Mouse (Mus musculus): ENCODE results near the gene Chd9.

Chd9 gene

DNA sequence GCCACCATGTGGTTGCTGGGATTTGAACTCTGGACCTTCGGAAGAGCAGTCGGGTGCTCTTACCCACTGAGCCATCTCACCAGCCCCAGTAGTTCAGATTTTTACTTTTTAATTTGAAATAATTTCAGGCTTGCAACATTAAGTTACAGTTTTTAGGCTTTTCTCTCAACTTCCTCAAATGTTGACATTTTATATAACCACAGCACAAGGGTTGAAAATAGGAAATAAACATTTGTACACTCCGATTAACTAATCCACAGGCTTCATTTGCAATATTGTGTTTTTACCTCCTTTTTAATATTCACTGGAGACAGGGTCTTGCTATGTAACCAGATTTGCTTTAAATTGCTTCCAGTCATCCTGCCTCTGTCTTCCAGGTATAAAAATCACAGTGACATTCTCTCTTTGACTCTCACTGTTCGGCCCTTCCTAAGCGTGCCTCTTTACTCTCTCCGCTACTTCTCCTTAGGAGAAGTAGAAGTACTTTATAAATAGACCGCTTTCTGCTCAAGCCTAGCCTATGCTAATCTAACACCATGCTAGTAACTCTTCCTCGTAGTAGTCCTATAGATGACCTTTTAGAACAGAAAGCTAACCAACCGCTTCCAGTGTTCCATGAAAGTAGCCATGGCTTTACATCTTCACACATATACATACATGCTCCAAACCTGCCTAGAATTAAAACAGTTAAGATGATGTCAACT is 137.5 kb downstream of the Chd9 start:
- in situ Hi-C loops (cut with MboI) = no loop called here

- in situ Hi-C loops (cut with MboI) = no loop called here
Measured at GRCm38 (mm10) chr8:90968307-90968706, 140.2 kb downstream of the Chd9 start.

- in situ Hi-C loops (cut with MboI) = no loop called here
Measured at GRCm38 (mm10) chr8:90976960-90977371, 148.8 kb downstream of the Chd9 start.

DNA sequence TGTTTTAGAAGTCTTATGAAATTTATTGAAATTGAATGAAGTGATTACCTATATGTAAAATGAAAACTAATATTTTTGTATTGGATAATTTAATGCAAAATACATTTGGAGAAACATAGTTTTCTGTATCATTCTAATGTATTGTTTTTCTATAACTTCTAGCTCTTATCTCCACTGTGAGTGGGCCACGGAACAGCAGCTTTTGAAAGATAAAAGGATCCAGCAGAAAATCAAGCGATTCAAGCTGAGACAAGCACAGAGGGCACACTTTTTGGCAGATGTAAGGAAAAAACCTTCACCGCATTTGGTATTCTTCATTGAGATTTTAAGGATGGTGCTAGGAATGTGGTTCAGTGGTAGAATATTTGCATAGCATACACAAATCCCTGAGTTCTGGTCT is 150.6 kb downstream of the Chd9 start:
- in situ Hi-C loops (cut with MboI) = no loop called here

GRCm38 (mm10) chr8:90979295-90979694 is 151.1 kb downstream of the Chd9 start:
- in situ Hi-C loops (cut with MboI) = no loop called here

- in situ Hi-C loops (cut with MboI) = no loop called here
Measured at GRCm38 (mm10) chr8:90982087-90982486, 153.9 kb downstream of the Chd9 start.

DNA sequence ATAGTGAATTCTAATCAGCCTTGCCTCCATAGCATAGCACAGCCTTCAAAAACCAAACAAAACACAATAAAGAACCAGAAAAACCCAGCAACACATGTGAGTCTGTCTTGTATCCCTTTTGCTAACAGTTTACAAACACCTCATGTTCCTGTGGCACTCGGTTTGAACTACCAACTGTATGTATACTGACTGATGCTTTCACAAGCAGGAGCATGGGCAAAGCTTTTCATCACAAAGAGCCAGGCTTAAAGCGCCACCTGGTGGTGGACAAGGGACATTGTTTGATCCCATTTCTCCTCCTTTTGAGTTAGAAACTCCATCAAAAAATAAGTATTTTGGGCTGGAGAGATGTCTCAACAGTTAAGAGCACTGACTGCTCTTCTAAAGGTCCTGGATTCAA is 191.6 kb downstream of the Chd9 start:
- in situ Hi-C loops (cut with MboI) = no loop called here

- in situ Hi-C loops (cut with MboI) = no loop called here
Measured at GRCm38 (mm10) chr8:91034417-91034816, 206.3 kb downstream of the Chd9 start.

DNA sequence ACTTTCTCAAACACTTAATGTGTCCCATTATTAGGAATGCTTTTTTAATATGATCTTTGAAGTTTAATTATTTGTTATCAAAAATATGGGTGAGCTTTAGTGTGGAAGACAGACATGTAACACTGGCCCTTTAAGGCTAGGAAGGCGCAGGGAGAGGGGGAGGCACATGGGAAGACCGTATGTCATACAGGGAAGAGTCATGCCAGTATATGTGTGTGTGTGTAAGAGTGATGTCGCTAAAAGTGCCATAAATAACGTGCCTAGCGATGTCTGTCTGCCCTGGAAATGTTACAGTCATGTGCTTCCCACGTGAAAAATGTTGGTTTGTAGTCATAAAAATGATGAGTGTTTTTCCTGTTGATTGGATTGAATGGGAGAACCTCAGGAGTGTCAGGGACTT is 208.8 kb downstream of the Chd9 start:
- in situ Hi-C loops (cut with MboI) = no loop called here

DNA sequence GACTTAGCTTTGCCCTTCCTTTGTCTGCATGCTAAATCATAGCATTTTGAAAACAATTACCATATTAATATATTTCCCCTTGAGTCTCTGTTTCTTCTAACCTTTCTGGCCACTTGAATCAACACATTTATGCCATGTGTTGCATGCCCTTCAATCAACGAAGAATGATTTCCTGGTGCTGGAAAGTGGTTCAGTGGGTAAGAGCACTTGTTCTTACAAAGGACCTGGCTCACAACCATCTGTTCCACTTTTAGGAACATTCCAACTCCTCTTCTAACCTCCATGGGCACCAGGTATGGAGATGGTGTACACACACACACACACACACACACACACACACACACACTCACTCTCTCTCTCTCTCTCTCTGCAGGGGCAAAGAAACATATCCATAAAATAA is 210.5 kb downstream of the Chd9 start:
- in situ Hi-C loops (cut with MboI) = no loop called here

- in situ Hi-C loops (cut with MboI) = no loop called here
Measured at GRCm38 (mm10) chr8:91046370-91046769, 218.2 kb downstream of the Chd9 start.

GRCm38 (mm10) chr8:91051037-91051436 is 222.9 kb downstream of the Chd9 start:
- in situ Hi-C loops (cut with MboI) = no loop called here

DNA sequence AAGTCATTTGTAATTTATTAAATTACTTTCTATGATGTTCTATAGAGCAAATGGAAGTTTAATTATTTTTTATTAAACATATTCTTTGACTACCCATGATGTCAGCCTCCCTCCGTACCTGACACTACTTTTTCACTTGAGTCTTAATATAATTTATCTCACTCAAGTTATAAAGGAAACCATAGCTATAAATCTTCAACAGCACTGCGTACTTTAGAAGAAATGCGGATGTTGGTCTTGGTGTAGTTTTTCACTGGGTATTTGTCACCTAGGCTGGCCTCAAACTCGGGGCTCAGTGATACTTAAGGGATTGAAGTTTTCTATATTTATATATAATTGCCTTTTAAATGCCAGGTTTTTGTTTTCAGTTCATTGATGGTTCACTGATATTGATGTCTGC is 226.3 kb downstream of the Chd9 start:
- in situ Hi-C loops (cut with MboI) = no loop called here

DNA sequence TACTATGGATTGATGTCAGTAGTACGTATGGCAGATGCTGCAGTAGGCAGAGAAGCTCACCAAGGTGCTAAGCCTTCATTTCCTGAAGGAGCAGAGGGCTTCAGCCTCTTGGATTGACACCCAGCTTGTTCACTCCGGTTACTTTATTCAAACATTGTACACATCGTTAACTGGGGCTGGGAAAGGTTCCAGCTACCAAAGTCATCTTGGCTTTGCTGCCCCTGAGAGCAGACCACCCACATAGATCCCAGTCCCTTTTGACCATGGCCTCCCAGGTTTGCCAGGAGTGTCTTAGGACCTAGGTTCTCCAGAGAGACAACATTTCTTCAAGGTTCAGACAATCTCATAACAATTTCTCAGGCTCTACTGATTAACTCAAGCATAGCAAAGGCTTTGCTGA is 228.7 kb downstream of the Chd9 start:
- in situ Hi-C loops (cut with MboI) = no loop called here

DNA sequence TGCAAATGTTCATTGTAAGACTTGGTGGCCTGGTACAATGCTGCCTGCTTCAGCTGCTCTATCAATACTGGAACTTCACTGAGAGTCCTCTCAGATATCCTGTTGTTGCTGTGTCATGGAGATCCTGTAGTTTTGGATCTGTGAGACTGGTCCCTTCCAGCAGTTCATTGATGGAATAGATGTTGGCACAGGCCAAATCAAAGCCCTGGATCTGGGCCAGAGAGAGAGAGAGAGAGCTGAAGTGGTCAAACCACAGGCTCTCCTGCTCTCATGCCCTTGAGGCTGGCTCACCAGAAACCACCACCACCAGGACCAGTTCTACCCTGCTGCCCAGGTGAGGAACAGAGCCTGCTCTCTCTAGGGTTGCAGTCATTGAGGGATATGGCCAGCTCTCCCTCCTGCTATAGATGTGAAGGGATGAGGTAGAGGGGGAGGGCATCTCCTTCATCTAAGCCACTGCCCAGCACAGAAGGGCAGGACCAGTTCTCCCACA is 231.0 kb downstream of the Chd9 start:
- in situ Hi-C loops (cut with MboI) = no loop called here

DNA sequence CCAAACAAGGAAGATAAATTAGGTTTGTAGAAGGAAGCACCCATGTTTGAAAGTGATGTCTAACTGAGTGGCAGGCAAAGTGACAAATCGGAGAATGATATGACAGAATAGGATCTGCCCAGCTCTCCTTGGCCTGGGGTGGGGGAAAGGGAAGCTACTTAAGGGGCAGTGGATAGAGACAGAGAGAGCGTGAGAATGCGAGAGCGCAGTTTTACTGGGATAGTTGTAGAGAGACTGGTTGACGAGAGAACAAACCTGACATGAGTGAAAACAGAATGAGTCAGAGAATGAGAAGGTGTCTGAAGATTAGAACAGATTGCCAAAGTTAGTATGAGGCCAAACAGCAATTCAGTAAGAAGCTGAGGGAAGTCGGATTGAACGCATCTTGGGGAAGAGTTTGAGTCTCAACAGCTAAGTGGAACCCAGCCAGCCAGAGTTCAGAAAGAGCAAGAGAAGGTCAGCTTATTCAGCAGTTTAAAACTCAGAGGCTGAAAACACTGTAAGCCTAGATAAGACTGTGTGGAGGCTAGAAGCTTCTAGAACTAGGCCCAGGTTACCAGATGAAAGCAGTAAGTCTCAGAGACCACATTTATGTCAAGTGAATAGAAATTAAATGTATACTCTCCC is 231.8 kb downstream of the Chd9 start:
- in situ Hi-C loops (cut with MboI) = no loop called here

DNA sequence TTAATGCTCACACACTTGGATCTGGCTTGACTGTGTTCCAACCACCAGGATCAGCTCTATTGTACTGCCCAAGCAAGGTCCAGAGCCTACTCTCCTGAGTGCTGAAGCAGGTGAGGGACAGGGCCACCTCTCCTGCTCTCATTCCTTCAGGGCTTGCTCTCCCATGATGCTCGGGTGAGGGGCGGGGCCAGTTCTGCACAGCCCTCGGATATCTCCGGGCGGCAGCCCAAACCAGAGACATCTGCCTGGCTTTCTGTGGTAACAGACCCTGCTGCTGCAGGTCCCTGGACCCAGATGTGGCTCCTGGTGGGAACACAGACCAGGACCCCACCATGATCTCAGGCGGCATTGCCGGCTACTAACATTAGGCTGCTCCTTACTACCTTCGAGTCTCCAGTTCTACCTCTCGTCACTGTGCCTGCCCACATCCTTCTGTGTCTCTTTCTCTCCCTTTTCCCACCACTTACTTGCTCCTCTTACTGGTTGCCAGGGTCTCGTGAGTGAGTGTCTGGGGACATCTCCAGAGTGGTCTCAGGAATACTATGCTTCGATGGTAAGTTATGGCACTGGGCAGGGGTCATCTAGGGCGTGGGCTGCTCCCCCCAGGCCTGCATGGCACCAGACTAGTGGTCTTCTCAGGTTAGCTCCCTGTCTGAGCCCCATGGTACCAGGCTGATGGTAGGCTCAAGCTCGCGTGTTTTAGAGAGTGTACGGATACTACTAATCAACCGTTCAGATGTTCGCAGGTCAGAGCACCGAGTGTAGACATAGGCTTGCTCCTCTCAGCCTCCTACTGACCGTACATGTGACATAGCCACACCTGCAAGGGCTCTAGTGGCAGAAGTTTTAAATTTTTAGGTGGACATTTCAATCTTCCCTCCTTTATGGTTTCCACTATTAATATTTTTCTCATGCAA is 232.7 kb downstream of the Chd9 start:
- in situ Hi-C loops (cut with MboI) = no loop called here

DNA sequence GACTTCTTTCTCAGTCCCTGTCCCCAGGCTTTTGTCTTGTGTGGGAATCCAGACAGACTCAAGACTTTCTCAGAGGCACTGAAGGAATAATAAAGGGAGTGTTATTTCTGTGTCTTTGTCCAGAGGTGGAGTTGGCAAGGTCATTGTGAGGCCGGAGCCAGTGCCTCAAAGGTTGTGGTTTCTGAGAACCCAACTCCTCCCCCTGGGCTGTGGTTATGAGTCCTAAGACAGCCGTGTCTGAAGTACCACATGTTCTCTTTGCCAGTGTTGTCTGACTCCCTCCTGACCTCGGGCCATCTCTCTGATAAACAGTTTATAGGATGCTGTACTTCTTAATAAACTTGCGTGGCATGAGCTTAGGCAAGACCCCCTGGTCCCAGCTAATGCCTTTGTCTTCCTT is 237.0 kb downstream of the Chd9 start:
- in situ Hi-C loops (cut with MboI) = no loop called here

DNA sequence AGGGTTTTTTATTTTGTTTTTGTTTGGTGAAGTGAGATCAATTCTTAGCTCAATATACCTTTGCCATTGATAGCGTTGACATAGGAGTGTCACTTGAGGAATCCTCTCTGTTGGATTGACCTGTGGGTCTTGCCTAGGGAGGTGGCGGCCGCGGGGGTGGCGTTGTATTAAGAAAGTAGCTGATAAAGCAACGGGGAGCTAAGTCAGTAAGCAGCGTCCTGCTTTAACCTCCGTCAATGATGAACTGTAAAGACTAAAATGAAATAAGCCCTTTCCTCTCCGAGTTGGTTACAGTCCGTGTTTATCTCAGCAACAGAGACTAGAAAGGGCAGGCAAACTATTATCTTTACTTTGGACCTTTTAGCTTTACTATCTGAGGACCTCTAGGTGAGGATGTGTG is 241.3 kb downstream of the Chd9 start:
- in situ Hi-C loops (cut with MboI) = no loop called here

DNA sequence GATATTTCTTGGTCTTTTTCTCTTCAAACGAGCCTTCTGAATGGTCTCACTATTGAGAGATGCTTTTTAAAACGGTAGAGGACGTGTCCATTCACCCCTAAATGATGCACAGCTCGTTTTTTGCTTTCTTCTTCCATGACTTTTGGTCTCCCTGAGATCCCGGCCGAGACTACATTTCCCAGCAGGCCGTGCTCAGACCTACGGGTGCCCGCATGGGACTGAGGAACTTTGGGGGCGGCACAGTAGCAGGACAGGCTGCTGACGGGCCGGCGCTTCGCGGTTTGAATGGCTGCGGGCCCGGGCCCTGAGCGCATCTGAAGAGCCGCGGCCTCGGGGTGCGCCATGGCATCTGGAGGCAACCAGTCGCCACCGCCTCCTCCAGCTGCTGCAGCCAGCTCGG is 241.7 kb downstream of the Chd9 start, which contains the start of gene Rbl2:
TSS of gene Rbl2 (plus strand) at position 224 of the 400 bp plus-strand sequence.
- in situ Hi-C loops (cut with MboI) = no loop called here

DNA sequence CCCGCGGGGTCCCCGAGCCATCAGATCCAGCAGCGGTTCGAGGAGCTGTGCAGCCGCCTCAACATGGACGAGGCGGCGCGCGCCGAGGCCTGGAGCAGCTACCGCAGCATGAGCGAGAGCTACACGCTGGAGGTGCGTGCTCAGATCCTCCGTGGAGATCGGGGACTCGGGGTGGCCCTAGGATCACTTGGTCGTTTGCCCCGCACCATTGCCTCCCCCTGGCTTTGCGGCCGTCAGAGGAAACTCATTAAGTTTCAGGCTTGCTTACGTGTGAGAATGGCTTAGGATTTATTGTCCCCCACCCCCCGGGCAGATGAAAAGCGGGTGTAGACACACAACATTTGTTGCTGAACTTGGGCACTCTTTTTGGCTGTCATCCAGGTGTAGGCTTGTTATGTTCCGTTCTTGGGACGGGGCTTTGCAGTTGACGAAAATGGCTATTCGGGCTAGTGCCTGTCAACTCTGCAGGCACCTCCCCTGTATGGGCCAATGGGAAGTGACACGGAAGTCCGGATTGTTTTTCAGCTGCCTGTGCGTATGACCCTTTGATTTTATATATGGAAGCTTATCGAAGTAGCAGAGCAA is 242.2 kb downstream of the Chd9 start:
- in situ Hi-C loops (cut with MboI) = no loop called here

Measured in mature B cell (primary cell).